Mouse (Mus musculus): ENCODE results near the gene Hoxa11. TPM values are rescaled to one million over a fixed set of nuclear protein-coding genes. Genes with fewer than 3 reads are reported as not detected.
A peak's percentile ranks its signal among the peaks of the same experiment; 100 is the strongest.

Hoxa11 gene
- polyA plus RNA-seq, 1 experiment from 2014 or later: not detected

GRCm38 (mm10) chr6:52241001-52241621, 4.5 kb downstream of the Hoxa11 start:
- no peak overlapping the region for H3K4me3 ChIP-seq (ENCODE audit: low read depth, low read length)
- no peaks in the 10 kb centered on the region for H3K9me3 ChIP-seq (replicated peaks; ENCODE audit: control insufficient read depth, low read length)
- H3K4me1 ChIP-seq (ENCODE audit: control insufficient read depth, insufficient read depth, low read length): 0 out of 2 replicates have a peak, but pooled peaks cover 3% of the 10 kb centered on the region
- ATAC-seq (replicated peaks; ENCODE audit: insufficient number of reproducible peaks, low FRiP score, low TSS enrichment, low read depth) (no peak), DNase-seq (ENCODE audit: low spot score) (no peak)
- H3K9ac ChIP-seq (replicated peaks; ENCODE audit: low read length): no peak overlapping the region
- no peaks in the 10 kb centered on the region for H3K36me3 ChIP-seq (replicated peaks; ENCODE audit: control insufficient read depth, insufficient read depth, low read depth, low read length)
- H3K27ac ChIP-seq (replicated peaks; ENCODE audit: low read depth, low read length): no peak overlapping the region
- 3% methylated on average over 9 of the region's 9 CpGs for WGBS
- H3K27me3 ChIP-seq (ENCODE audit: control insufficient read depth, insufficient read depth, low read length): peaks cover 91% of the 10 kb centered on the region
- H3K4me2 ChIP-seq (ENCODE audit: low read depth, low read length): no peak overlapping the region

GRCm38 (mm10) chr6:52240389-52241000, 5.1 kb downstream of the Hoxa11 start, which contains the start of gene Hoxa10:
TSS of gene Hoxa10 (minus strand) at chr6:52240854.
- peak; percentile 93 for DNase-seq (ENCODE audit: low spot score)
- WGBS: 1% methylated on average over 35 of the region's 35 CpGs
- Histone ChIP-seq H3K27ac (replicated peaks; ENCODE audit: low read depth, low read length) (no peak within 1 kb of the TSS), H3K4me3 (ENCODE audit: low read depth, low read length) (no peak within 1 kb of the TSS), H3K9me3 (replicated peaks; ENCODE audit: control insufficient read depth, low read length) (no peaks in the 10 kb centered on the region), H3K27me3 (ENCODE audit: control insufficient read depth, insufficient read depth, low read length) (peaks cover 91% of the 10 kb centered on the region), H3K4me1 (ENCODE audit: control insufficient read depth, insufficient read depth, low read length) (0 out of 2 replicates have a peak, but pooled peaks cover 3% of the 10 kb centered on the region), H3K4me2 (ENCODE audit: low read depth, low read length) (no peak within 1 kb of the TSS), H3K9ac (replicated peaks; ENCODE audit: low read length) (no peak within 1 kb of the TSS), H3K36me3 (replicated peaks; ENCODE audit: control insufficient read depth, insufficient read depth, low read depth, low read length) (no peaks in the 10 kb centered on the region)
- ATAC-seq (replicated peaks; ENCODE audit: insufficient number of reproducible peaks, low FRiP score, low TSS enrichment, low read depth): no peak

GRCm38 (mm10) chr6:52239625-52240388, 5.8 kb downstream of the Hoxa11 start:
- WGBS: 1% methylated on average over 30 of the region's 30 CpGs
- Histone ChIP-seq H3K4me2 (ENCODE audit: low read depth, low read length) (no peak overlapping the region), H3K4me3 (ENCODE audit: low read depth, low read length) (no peak overlapping the region), H3K4me1 (ENCODE audit: control insufficient read depth, insufficient read depth, low read length) (0 out of 2 replicates have a peak, but pooled peaks cover 3% of the 10 kb centered on the region), H3K9ac (replicated peaks; ENCODE audit: low read length) (no peak overlapping the region), H3K27ac (replicated peaks; ENCODE audit: low read depth, low read length) (no peak overlapping the region), H3K36me3 (replicated peaks; ENCODE audit: control insufficient read depth, insufficient read depth, low read depth, low read length) (no peaks in the 10 kb centered on the region), H3K27me3 (ENCODE audit: control insufficient read depth, insufficient read depth, low read length) (peaks cover 91% of the 10 kb centered on the region), H3K9me3 (replicated peaks; ENCODE audit: control insufficient read depth, low read length) (no peaks in the 10 kb centered on the region)
- ATAC-seq (replicated peaks; ENCODE audit: insufficient number of reproducible peaks, low FRiP score, low TSS enrichment, low read depth): no peak
- DNase-seq (ENCODE audit: low spot score): no peak

- ATAC-seq (replicated peaks; ENCODE audit: insufficient number of reproducible peaks, low FRiP score, low TSS enrichment, low read depth): no peak
- no peak overlapping the region for H3K9ac ChIP-seq (replicated peaks; ENCODE audit: low read length)
- no peak overlapping the region for H3K4me3 ChIP-seq (ENCODE audit: low read depth, low read length)
- peaks cover 93% of the 10 kb centered on the region for H3K27me3 ChIP-seq (ENCODE audit: control insufficient read depth, insufficient read depth, low read length)
- WGBS: 3% methylated on average over 7 of the region's 7 CpGs
- no peaks in the 10 kb centered on the region for H3K9me3 ChIP-seq (replicated peaks; ENCODE audit: control insufficient read depth, low read length)
- H3K4me2 ChIP-seq (ENCODE audit: low read depth, low read length): no peak overlapping the region
- DNase-seq (ENCODE audit: low spot score): no peak
- no peak overlapping the region for H3K27ac ChIP-seq (replicated peaks; ENCODE audit: low read depth, low read length)
- 0 out of 2 replicates have a peak, but pooled peaks cover 3% of the 10 kb centered on the region for H3K4me1 ChIP-seq (ENCODE audit: control insufficient read depth, insufficient read depth, low read length)
- H3K36me3 ChIP-seq (replicated peaks; ENCODE audit: control insufficient read depth, insufficient read depth, low read depth, low read length): no peaks in the 10 kb centered on the region
Measured at GRCm38 (mm10) chr6:52238976-52239375, 6.6 kb downstream of the Hoxa11 start.

DNA sequence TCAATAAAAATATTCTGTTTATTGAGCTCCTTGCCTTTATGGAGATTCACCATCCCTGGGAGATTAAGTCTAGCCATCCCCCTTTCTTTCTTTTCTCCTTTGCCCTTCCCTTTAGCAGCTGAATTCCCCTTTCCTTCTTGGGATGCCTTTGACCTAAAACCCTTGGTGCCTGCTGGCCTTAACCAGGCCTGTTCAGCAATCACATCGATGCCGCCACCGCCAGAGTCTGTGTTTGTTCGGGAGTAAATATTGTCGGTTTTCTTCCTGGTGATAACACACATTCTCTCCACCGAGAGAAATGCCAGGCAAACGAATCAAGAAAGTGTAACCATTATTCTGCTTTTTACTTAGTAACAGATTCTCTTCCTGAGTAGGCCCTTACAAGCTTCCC, 7.5 kb downstream of the Hoxa11 start:
- H3K27me3 ChIP-seq (ENCODE audit: control insufficient read depth, insufficient read depth, low read length): peaks cover 93% of the 10 kb centered on the region
- 0 out of 2 replicates have a peak, but pooled peaks cover 3% of the 10 kb centered on the region for H3K4me1 ChIP-seq (ENCODE audit: control insufficient read depth, insufficient read depth, low read length)
- WGBS: 2% methylated on average over 7 of the region's 7 CpGs
- ATAC-seq (replicated peaks; ENCODE audit: insufficient number of reproducible peaks, low FRiP score, low TSS enrichment, low read depth) (no peak), DNase-seq (ENCODE audit: low spot score) (no peak)
- H3K9ac ChIP-seq (replicated peaks; ENCODE audit: low read length): no peak overlapping the region
- no peak overlapping the region for H3K27ac ChIP-seq (replicated peaks; ENCODE audit: low read depth, low read length)
- no peaks in the 10 kb centered on the region for H3K9me3 ChIP-seq (replicated peaks; ENCODE audit: control insufficient read depth, low read length)
- H3K4me2 ChIP-seq (ENCODE audit: low read depth, low read length): no peak overlapping the region
- H3K36me3 ChIP-seq (replicated peaks; ENCODE audit: control insufficient read depth, insufficient read depth, low read depth, low read length): no peaks in the 10 kb centered on the region
- H3K4me3 ChIP-seq (ENCODE audit: low read depth, low read length): no peak overlapping the region

- ATAC-seq (replicated peaks; ENCODE audit: insufficient number of reproducible peaks, low FRiP score, low TSS enrichment, low read depth) (no peak), DNase-seq (ENCODE audit: low spot score) (no peak)
- no peak overlapping the region for H3K27ac ChIP-seq (replicated peaks; ENCODE audit: low read depth, low read length)
- H3K4me1 ChIP-seq (ENCODE audit: control insufficient read depth, insufficient read depth, low read length): 0 out of 2 replicates have a peak, but pooled peaks cover 3% of the 10 kb centered on the region
- WGBS: 6% methylated on average over 10 of the region's 10 CpGs
- H3K4me2 ChIP-seq (ENCODE audit: low read depth, low read length): no peak overlapping the region
- H3K9ac ChIP-seq (replicated peaks; ENCODE audit: low read length): no peak overlapping the region
- H3K36me3 ChIP-seq (replicated peaks; ENCODE audit: control insufficient read depth, insufficient read depth, low read depth, low read length): no peaks in the 10 kb centered on the region
- H3K4me3 ChIP-seq (ENCODE audit: low read depth, low read length): no peak overlapping the region
- H3K9me3 ChIP-seq (replicated peaks; ENCODE audit: control insufficient read depth, low read length): no peaks in the 10 kb centered on the region
- H3K27me3 ChIP-seq (ENCODE audit: control insufficient read depth, insufficient read depth, low read length): peaks cover 93% of the 10 kb centered on the region
Measured at GRCm38 (mm10) chr6:52237346-52238154, 8.1 kb downstream of the Hoxa11 start.

DNA sequence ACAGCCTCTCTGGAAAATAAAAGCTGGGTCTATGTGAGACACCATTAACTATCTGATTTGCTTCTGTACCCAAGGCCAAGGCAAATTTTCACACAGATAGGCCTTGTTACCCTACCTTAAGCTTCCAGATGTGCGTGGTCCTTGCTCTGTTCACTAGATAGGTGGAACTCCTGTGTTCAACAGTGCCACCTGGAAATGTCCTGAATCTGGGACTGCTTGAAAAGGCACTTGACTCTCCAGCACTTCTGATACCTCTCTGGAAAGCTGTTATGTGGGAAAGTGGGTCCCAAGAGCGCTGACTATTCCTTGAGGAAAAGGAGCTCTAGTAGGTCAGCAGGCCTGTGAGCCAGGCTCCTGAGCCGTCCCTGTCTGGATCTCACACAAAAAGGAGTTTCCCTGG, 8.8 kb downstream of the Hoxa11 start:
- Histone ChIP-seq H3K4me2 (ENCODE audit: low read depth, low read length) (no peak overlapping the region), H3K9me3 (replicated peaks; ENCODE audit: control insufficient read depth, low read length) (no peaks in the 10 kb centered on the region), H3K9ac (replicated peaks; ENCODE audit: low read length) (no peak overlapping the region), H3K27me3 (ENCODE audit: control insufficient read depth, insufficient read depth, low read length) (peaks cover 94% of the 10 kb centered on the region), H3K4me1 (ENCODE audit: control insufficient read depth, insufficient read depth, low read length) (0 out of 2 replicates have a peak, but pooled peaks cover 3% of the 10 kb centered on the region), H3K27ac (replicated peaks; ENCODE audit: low read depth, low read length) (no peak overlapping the region), H3K36me3 (replicated peaks; ENCODE audit: control insufficient read depth, insufficient read depth, low read depth, low read length) (no peaks in the 10 kb centered on the region), H3K4me3 (ENCODE audit: low read depth, low read length) (no peak overlapping the region)
- 2% methylated on average over 3 of the region's 3 CpGs for WGBS
- ATAC-seq (replicated peaks; ENCODE audit: insufficient number of reproducible peaks, low FRiP score, low TSS enrichment, low read depth): no peak
- no peak for DNase-seq (ENCODE audit: low spot score)
